Mouse (Mus musculus): ENCODE measurements around the gene Myzap.

GRCm38 (mm10) chr9:71599861-71600260 is 7.7 kb upstream of the Myzap start:
- no peak for TF ChIP-seq CTCF (IDR thresholded peaks at IDR 0.05; ENCODE audit: low read depth)
- TF ChIP-seq EP300 (IDR thresholded peaks at IDR 0.05; ENCODE audit: low read depth), result no peak
